Mouse (Mus musculus) forebrain, postnatal 0 days (tissue): ENCODE measurements around the gene Ins2. TPM values are rescaled to one million over a fixed set of nuclear protein-coding genes. Genes with fewer than 3 reads are reported as not detected.

Experiments
- ATAC-seq: fragments of 200-750 bp; cut with Nextera tagmentation; 2 replicates; pipeline ENCODE4 v1.8.0; 2017; ENCODE audit warnings: mild to moderate bottlenecking, moderate library complexity
- DNase-seq: peaks from one replicate; pipeline ENCODE4 v3.0.0-alpha.2; 2015
- H3K27ac ChIP-seq: fragments of 300-500 bp; sonication (generic); 2 replicates; pipeline ENCODE4 v1.5.1; 2014; ENCODE audit warnings: low read depth, mild to moderate bottlenecking, antibody characterized with exemption, low read length, moderate library complexity, mixed read lengths
- H3K27me3 ChIP-seq: fragments of 300-500 bp; sonication (generic); 2 replicates; pipeline ENCODE4 v1.6.1; 2014; ENCODE audit warnings: mild to moderate bottlenecking, low read length, mixed read lengths; ENCODE audit not compliant: insufficient read depth
- H3K36me3 ChIP-seq: fragments of 300-500 bp; sonication (generic); 2 replicates; pipeline ENCODE4 v1.6.1; 2014; ENCODE audit warnings: mild to moderate bottlenecking, moderate library complexity; ENCODE audit not compliant: insufficient read depth
- H3K4me1 ChIP-seq: fragments of 300-500 bp; sonication (generic); 2 replicates; pipeline ENCODE4 v1.6.1; 2014; ENCODE audit warnings: antibody characterized with exemption; ENCODE audit not compliant: insufficient read depth
- H3K4me2 ChIP-seq: fragments of 300-500 bp; sonication (generic); 2 replicates; pipeline ENCODE4 v1.6.1; 2014; ENCODE audit warnings: low read depth, mild to moderate bottlenecking, moderate library complexity
- H3K4me3 ChIP-seq: fragments of 300-500 bp; sonication (generic); 2 replicates; pipeline ENCODE4 v1.5.1; 2014; ENCODE audit warnings: low read depth, low read length, mixed read lengths
- H3K9ac ChIP-seq: fragments of 300-500 bp; sonication (generic); 2 replicates; pipeline ENCODE4 v1.6.1; 2014; ENCODE audit warnings: mild to moderate bottlenecking
- H3K9me3 ChIP-seq: fragments of 300-500 bp; sonication (generic); 2 replicates; pipeline ENCODE4 v1.6.1; 2016; ENCODE audit warnings: low read length
- CTCF ChIP-seq: sonication (generic); IDR thresholded peaks from 2 replicates; pipeline ENCODE4 v1.5.1; 2016; ENCODE audit warnings: antibody characterized with exemption, control low read depth, low read depth
- WGBS: fragments of 180-500 bp; shearing (Covaris S2); extraction: QIAGEN DNeasy Blood & Tissue Kit; methylation state at CpG from one replicate; pipeline ENCODE4 v1.1.7; 2014; 5-methylcytosine and 5-hydroxymethylcytosine counted together
- polyA plus RNA-seq: library from polyadenylated mRNA; unstranded; fragments of >200 nt; fragmentation: Nextera tagmentation; extraction: Ambion mirVana; gene quantifications from 2 replicates; pipeline ENCODE4 v1.2.1, GENCODE M21; 2015
- total RNA-seq: library from RNA; depleted of rRNA; stranded (reverse); fragments of >200 nt; gene quantifications from 2 replicates; pipeline ENCODE4 v1.2.3, GENCODE M21; 2014

Gene Ins2
- total and polyA plus RNA-seq, 2 experiments from 2014 or later, result 2.3 TPM; not detected in 1

DNA sequence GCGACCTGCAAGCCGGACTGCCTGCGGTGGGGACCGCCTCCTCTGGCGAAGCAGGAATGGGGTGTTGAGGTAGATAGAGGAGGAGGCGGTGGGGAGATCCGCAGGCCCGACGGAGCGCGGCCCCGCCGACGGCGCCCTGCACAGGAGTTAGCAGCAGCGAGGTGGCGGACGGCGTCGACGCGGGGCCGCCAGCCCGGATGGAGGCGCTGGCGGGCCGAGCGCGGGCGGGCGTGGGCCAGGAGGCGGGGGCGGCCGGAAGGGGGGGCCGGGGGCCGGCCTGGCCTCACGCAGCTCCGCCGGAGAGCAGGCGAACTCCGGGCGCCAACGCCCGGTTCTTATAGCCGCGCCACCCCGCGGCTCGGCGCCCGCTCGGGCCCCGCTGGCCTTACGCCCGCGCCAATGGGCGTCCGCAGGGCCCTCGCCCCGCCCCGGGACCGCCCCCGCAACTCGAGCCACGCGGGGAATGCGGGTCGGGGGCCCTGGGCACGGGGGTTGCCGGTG is 84.0 kb downstream of the Ins2 start:
- no peaks in the 10 kb centered on the region for H3K9me3 ChIP-seq
- H3K27me3 ChIP-seq, result peaks cover 91% of the 10 kb centered on the region
- peak overlapping the region; percentile 33 for H3K4me3 ChIP-seq
- ATAC-seq (peak; percentile 17; the same call in 1 of the 2 replicates), DNase-seq (no peak)
- H3K4me1 ChIP-seq, result no peaks in the 10 kb centered on the region
- no peak overlapping the region; the same call in 1 of the 2 replicates for H3K9ac ChIP-seq
- TF ChIP-seq CTCF, result no peak
- peak overlapping the region; percentile 40 for H3K4me2 ChIP-seq
- no peaks in the 10 kb centered on the region for H3K36me3 ChIP-seq
- WGBS, result under 1% methylated on average over 45 of the region's 70 CpGs
- H3K27ac ChIP-seq, result no peak overlapping the region

- no peaks in the 10 kb centered on the region for H3K9me3 ChIP-seq
- peak; percentile 45 for ATAC-seq
- peak overlapping the region; percentile 33 for H3K4me3 ChIP-seq
- no peaks in the 10 kb centered on the region for H3K4me1 ChIP-seq
- no peak overlapping the region for H3K27ac ChIP-seq
- under 1% methylated on average over 39 of the region's 40 CpGs for whole genome bisulfite sequencing
- H3K36me3 ChIP-seq, result no peaks in the 10 kb centered on the region
- peak overlapping the region; percentile 40 for H3K4me2 ChIP-seq
- H3K27me3 ChIP-seq, result peaks cover 93% of the 10 kb centered on the region
- DNase-seq, result no peak
- no peak for TF ChIP-seq CTCF
- H3K9ac ChIP-seq, result no peak overlapping the region; the same call in 1 of the 2 replicates
These were observed 84.5 kb downstream of the Ins2 start for GRCm38 (mm10) chr7:142658681-142659180.

DNA sequence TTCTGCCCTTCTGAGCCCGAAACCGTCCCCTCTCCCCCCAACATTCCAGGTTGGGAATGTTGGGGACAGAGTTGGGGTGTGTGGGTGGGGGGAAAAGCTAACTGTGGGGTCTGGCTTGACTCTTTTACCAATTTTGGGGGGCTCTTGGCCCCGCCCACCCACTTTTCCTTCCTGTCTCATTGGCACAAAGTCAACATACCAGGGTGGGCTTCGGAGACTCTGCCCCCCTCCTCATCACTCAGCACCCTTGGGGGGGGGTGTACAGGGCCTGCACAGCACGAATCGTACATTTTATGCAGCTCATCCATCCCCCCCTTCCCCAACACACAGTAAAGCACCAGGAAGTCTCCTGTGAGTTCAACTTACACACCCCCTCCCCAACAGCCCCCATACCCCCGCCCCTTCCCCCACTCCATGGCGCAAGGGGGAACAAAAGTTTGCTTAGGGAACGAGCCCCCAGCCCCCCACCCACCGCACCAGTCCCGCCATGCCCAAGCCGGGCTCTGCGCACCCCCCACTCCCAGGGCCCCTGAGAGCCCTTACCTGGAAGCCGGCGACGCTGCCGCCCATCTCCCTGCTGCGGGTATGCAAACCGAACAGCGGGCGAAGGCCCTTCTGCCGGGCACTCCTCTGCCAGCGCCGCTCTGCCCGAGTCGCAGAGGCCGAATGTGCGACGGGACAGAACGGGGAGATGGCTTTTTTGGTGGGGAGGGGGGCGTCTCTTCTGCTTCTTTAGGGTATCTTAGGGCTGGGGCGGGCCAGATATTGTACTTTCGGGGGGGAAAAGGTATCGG is 85.2 kb downstream of the Ins2 start:
- Histone ChIP-seq H3K27ac (no peak overlapping the region), H3K36me3 (no peaks in the 10 kb centered on the region), H3K4me2 (peak overlapping the region; percentile 40), H3K4me3 (peak overlapping the region; percentile 33), H3K9ac (no peak overlapping the region), H3K4me1 (no peaks in the 10 kb centered on the region), H3K27me3 (peaks cover 91% of the 10 kb centered on the region), H3K9me3 (no peaks in the 10 kb centered on the region)
- no peak for DNase-seq
- ATAC-seq, result no peak
- 2% methylated on average over 34 of the region's 34 CpGs for WGBS
- TF ChIP-seq CTCF, result no peak

GRCm38 (mm10) chr7:142657341-142657791 is 85.8 kb downstream of the Ins2 start:
- 0 out of 2 replicates have a peak overlapping the region, but pooled peaks have one; percentile 10 for H3K4me2 ChIP-seq
- ATAC-seq (no peak), DNase-seq (no peak)
- H3K4me1 ChIP-seq, result no peaks in the 10 kb centered on the region
- TF ChIP-seq CTCF, result no peak
- H3K4me3 ChIP-seq, result no peak overlapping the region
- no peak overlapping the region for H3K27ac ChIP-seq
- no peaks in the 10 kb centered on the region for H3K36me3 ChIP-seq
- peaks cover 85% of the 10 kb centered on the region for H3K27me3 ChIP-seq
- no peaks in the 10 kb centered on the region for H3K9me3 ChIP-seq
- WGBS, result 19% methylated on average over 7 of the region's 9 CpGs
- no peak overlapping the region for H3K9ac ChIP-seq

DNA sequence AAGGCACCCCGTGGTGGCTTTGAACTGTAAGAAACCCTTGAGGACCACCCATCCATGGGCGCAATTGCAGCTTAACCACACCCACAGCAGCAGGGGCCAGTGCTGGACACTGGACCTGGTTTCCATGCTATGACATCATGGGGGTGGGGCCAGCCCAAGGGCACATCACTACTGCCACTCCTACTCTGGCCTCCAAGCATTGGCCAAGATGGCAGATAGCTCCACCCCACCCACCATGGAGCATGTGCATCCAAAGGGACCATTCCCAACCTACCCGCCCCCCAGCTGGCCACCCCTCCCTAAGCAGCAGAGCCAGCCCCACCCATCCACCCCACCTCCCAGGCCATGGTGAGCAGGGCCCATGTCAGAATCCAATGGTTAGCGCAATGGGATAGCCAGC is 87.1 kb downstream of the Ins2 start:
- H3K4me2 ChIP-seq, result no peak overlapping the region
- 40% methylated on average over 4 of the region's 4 CpGs for WGBS
- H3K9me3 ChIP-seq, result no peaks in the 10 kb centered on the region
- DNase-seq (no peak), ATAC-seq (no peak)
- no peak for TF ChIP-seq CTCF
- no peak overlapping the region for H3K4me3 ChIP-seq
- no peak overlapping the region for H3K9ac ChIP-seq
- H3K27me3 ChIP-seq, result peaks cover 80% of the 10 kb centered on the region
- no peak overlapping the region for H3K27ac ChIP-seq
- H3K36me3 ChIP-seq, result no peaks in the 10 kb centered on the region
- H3K4me1 ChIP-seq, result no peaks in the 10 kb centered on the region

GRCm38 (mm10) chr7:142655633-142656032 is 87.5 kb downstream of the Ins2 start:
- Histone ChIP-seq H3K9me3 (no peaks in the 10 kb centered on the region), H3K27ac (no peak overlapping the region), H3K36me3 (no peaks in the 10 kb centered on the region), H3K9ac (no peak overlapping the region), H3K27me3 (peaks cover 75% of the 10 kb centered on the region), H3K4me3 (no peak overlapping the region), H3K4me1 (no peaks in the 10 kb centered on the region), H3K4me2 (no peak overlapping the region)
- DNase-seq (no peak), ATAC-seq (no peak)
- no peak for TF ChIP-seq CTCF
- 10% methylated on average over 11 of the region's 11 CpGs for WGBS

GRCm38 (mm10) chr7:142653726-142654125 is 89.5 kb downstream of the Ins2 start:
- no peaks in the 10 kb centered on the region for H3K36me3 ChIP-seq
- ATAC-seq (no peak), DNase-seq (no peak)
- no peak overlapping the region for H3K27ac ChIP-seq
- no peak overlapping the region for H3K4me3 ChIP-seq
- peaks cover 56% of the 10 kb centered on the region for H3K27me3 ChIP-seq
- 6% methylated on average over 18 of the region's 18 CpGs for WGBS
- H3K9me3 ChIP-seq, result no peaks in the 10 kb centered on the region
- H3K4me2 ChIP-seq, result no peak overlapping the region
- no peak overlapping the region for H3K9ac ChIP-seq
- H3K4me1 ChIP-seq, result no peaks in the 10 kb centered on the region
- no peak for TF ChIP-seq CTCF
